Mouse (Mus musculus): ENCODE data around the gene Arsg. TPM values are rescaled to one million over a fixed set of nuclear protein-coding genes. Genes with fewer than 3 reads are reported as not detected.
A peak's percentile ranks its signal among the peaks of the same experiment; 100 is the strongest.

The Arsg gene
- total RNA-seq, 1 experiment from 2014 or later: 1.2 TPM

DNA sequence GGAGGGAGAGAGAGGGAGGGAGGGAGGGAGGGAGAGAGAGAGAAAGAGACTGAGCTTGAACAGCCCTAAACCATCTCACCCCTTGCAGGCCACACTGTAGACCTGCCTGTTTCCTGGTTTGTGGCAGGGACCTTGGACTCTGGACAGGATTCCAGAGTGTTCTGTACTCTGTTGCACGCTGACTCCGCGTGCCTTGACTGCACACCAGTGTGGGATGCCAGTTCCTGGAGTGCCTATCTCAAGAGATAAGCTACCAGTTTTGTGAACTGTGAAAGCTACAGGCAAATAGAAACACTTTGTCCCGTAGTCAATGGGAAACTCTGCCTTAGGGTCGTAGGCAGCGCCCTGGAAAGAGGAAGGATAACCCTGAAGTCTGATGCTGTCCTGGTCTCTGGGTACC, 83.0 kb downstream of the Arsg start:
- ATAC-seq (replicated peaks in 1 of 2; ENCODE audit: insufficient read depth in 1 of 2, low FRiP score in 2 of 2, low TSS enrichment in 1 of 2, low read depth in 1 of 2, poor library complexity in 2 of 2, severe bottlenecking in 2 of 2): no peak

DNA sequence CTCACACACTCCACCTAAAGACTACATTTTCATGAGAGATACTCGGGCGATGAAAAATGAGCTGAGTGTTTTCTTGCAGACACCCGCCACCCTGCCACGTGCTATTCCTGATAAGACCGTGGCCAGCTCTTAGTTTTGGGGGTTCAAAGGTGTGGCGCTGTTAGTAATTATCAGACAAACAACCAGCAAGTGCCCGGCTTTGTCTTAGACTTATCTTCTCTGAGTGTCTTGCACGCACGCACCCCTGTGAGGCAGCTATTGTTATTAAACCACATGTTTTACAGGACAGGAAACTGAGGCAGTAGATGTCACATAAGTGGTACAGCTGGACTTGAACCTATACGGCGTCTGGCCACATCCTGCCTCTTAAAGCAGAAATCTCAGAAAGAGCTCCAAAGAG, 84.2 kb downstream of the Arsg start:
- ATAC-seq (replicated peaks in 1 of 2; ENCODE audit: insufficient read depth in 1 of 2, low FRiP score in 2 of 2, low TSS enrichment in 1 of 2, low read depth in 1 of 2, poor library complexity in 2 of 2, severe bottlenecking in 2 of 2): peak in 1 of 2 experiments; percentile 20; a peak in 1 of 4 replicates

DNA sequence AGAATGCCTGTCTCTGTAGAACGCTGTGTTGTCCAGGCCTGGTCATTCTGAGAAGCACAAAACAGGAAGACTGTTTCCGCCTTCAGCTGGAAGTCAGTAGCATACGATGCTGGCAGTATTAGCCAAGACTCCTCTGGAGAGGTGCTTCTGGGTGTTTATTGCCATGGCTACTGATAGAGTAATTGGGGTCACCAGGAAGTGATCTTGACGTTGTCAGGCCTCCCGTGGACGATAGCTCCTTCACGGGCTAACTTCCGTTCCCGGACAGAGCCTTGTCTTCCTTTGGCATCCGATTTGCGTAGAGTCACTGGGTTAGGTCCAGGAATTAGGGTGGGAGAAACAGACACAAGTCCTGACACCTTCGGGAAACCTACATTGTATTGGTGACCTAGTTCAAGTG, 86.1 kb downstream of the Arsg start:
- no peak for ATAC-seq (replicated peaks in 1 of 2; ENCODE audit: insufficient read depth in 1 of 2, low FRiP score in 2 of 2, low TSS enrichment in 1 of 2, low read depth in 1 of 2, poor library complexity in 2 of 2, severe bottlenecking in 2 of 2)

DNA sequence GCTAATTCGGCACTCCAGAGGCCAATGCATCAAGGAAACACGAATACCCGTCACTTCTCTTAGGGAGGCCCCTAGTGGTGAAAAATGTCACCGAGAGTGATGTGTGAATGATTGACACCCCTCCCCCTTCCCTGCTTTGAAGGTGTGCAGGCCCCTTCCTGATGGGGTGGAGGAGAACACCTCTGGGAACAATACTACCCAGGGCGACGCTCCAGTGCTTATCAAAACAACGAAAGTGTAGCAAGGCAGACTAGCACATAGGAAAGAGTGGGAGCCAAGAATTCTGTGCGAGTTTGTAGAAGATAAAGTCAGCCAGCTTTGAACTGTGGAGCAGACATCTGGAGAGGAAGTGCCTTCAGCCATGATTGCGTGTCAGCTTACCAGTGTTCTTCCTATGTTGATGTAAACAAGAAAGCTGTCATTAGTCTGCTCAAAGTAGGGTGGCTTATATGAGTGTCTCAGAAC, 87.7 kb downstream of the Arsg start:
- peak; percentile 63 to 70 for ATAC-seq (replicated peaks in 1 of 2; ENCODE audit: insufficient read depth in 1 of 2, low FRiP score in 2 of 2, low TSS enrichment in 1 of 2, low read depth in 1 of 2, poor library complexity in 2 of 2, severe bottlenecking in 2 of 2)

DNA sequence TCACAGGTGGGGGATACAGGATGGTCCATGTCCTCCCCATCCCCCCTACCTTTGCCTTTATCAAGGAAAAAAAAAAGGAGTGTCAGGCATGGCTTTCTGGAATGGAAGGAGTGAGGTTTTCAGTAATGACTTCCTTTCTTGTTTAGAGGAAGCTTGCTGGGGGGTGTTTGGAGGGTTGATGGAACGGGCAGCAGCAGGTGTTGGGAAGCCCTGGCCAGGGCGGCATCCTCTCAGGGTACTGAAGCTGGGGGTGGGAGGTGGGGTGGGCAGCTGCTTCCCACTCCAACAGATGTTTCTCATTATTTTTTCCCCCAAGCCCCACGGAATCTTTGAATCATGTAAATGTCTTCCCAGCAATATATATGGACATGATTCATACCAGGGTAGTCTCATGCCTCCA, 88.3 kb downstream of the Arsg start:
- no peak for ATAC-seq (replicated peaks in 1 of 2; ENCODE audit: insufficient read depth in 1 of 2, low FRiP score in 2 of 2, low TSS enrichment in 1 of 2, low read depth in 1 of 2, poor library complexity in 2 of 2, severe bottlenecking in 2 of 2)

DNA sequence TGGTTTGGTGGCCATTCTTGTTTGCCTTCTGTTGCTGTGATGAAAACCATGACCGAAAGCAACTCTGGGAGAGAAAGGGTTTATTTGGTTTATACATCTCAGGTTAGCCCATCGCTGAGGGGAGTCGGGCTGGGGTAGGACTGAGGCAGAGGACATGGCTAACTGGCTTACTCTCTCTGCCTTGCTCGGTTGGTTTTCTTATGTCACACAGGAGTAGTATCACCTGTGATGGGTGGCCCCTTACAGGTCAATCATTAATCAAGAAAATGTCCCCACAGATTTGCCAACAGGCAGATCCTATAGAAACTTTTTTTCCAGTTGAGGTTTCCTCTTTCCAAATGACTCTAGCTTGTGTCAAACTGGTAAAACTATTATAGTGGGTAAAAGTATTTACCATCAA, 90.5 kb downstream of the Arsg start:
- no peak for ATAC-seq (replicated peaks in 1 of 2; ENCODE audit: insufficient read depth in 1 of 2, low FRiP score in 2 of 2, low TSS enrichment in 1 of 2, low read depth in 1 of 2, poor library complexity in 2 of 2, severe bottlenecking in 2 of 2)

DNA sequence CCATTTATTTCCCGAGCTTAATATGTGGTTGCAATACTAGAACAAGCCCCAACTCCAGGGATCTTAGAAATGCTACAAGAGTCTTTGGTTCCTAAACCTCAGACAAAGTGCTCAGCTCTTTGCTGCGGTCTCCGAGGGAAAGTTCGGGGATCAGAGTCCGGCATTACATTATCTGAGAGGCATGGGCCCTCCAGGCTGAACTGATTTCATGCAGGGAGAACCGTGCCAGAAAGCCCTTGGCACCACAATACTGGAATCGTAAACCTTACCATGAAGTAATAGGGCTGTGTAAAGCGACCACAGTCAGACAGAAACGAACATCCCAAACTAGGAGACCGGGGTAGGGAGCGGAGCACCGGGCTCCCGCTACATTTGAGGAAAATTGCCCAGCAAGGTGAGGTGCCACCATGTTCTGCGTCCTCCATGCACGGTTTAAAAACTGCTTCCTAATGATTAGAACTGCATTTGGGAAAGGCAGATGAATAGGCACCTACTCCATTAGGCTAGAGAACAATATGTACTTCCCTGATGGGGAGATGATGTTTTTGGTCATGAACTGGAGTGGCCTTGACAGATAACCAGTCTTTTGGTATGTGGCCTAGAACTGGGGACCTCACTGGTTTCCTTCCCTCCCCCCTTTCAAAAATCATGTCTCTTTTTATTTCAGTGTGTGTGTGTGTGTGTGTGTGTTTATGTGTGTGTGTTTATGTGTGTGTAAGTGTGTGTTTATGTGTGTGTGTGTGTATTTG, 91.5 kb downstream of the Arsg start:
- no peak for ATAC-seq (replicated peaks in 1 of 2; ENCODE audit: insufficient read depth in 1 of 2, low FRiP score in 2 of 2, low TSS enrichment in 1 of 2, low read depth in 1 of 2, poor library complexity in 2 of 2, severe bottlenecking in 2 of 2)

DNA sequence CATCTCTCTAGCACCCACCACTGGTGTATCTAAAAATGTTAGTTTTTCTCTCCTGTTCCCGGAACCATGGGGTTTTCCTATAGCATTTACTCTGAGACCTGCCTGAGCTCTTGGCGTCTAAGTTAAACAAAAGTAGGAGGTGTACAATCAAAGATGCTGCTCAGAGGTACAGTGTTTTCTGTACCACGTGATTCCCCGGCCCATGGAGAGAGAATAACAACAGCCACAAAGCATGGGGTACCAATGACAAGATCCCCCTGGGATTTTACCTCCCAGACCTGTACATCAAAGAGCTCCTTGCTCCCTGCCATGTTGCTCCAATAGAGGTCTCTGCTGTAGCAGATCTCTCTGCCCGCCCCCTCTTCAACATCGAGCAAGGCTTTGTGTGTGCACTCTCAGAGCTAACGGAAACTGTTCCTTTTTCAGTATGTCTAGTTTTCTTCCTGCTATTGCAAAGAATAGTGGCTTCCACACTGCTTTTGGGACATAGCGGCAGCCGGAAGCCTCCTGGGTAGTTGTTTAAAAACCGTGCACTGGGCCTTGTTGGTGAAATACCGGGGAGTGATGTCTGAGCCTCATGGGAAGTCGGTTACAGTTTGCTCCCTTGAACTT, 95.9 kb downstream of the Arsg start:
- ATAC-seq (replicated peaks in 1 of 2; ENCODE audit: insufficient read depth in 1 of 2, low FRiP score in 2 of 2, low TSS enrichment in 1 of 2, low read depth in 1 of 2, poor library complexity in 2 of 2, severe bottlenecking in 2 of 2): no peak

DNA sequence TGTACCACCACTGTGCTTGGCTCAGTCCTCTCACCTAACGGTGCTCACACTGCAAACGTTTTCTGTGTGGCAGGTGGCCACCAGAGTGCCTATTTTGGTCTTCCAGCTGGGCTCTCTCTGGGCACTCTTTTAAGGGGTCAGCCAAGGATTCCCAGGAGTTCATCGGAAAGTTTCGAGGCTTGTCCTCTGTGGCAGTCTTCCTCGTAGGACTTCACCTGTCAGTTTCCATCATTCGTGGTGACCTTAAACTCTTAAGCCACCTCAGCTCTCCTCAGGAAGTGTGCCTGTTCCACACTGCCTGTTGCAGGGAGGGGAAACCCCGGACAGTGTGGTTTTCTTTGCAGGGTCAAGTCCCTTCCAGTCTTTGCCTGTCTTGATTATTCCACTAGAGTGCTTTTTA, 96.6 kb downstream of the Arsg start:
- ATAC-seq (replicated peaks in 1 of 2; ENCODE audit: insufficient read depth in 1 of 2, low FRiP score in 2 of 2, low TSS enrichment in 1 of 2, low read depth in 1 of 2, poor library complexity in 2 of 2, severe bottlenecking in 2 of 2): no peak

DNA sequence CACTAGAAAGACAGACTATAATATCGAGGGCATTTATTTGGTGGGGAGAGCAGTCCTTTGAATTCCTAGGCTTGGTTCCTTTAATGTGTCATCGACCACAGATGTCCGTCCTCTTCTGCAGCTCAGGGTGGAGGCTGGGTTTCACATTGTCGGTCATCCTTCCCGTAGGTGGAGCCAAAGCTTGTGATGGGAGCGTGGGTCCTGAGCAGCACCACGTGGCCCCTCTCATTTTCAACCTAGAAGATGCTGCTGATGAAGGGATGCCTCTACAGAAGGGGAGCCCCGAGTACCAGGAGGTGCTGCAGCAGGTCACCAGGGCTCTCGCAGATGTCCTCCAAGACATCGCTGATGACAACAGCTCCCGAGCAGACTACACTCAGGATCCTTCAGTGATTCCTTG, 98.9 kb downstream of the Arsg start:
- no peak for ATAC-seq (replicated peaks in 1 of 2; ENCODE audit: insufficient read depth in 1 of 2, low FRiP score in 2 of 2, low TSS enrichment in 1 of 2, low read depth in 1 of 2, poor library complexity in 2 of 2, severe bottlenecking in 2 of 2)

DNA sequence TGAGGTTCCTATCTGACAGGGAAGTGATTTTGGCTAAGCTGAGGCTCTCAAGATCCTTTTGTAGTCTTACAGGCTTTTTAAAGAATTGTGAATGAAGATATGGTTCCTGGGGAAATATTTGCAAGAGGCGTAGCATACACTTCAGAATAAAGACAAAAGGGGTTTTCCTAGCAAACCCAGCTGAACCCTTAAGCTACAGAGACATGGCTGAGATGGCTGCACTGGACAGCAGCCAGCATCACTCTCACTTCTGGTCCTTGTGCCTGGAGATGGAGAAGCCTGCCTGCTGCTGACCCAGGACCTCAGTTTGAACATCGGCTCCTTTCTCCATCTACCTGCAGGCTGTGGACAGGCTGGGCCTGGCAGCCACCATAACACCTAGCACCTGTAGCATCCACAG, 101.4 kb downstream of the Arsg start:
- ATAC-seq (replicated peaks in 1 of 2; ENCODE audit: insufficient read depth in 1 of 2, low FRiP score in 2 of 2, low TSS enrichment in 1 of 2, low read depth in 1 of 2, poor library complexity in 2 of 2, severe bottlenecking in 2 of 2): no peak

DNA sequence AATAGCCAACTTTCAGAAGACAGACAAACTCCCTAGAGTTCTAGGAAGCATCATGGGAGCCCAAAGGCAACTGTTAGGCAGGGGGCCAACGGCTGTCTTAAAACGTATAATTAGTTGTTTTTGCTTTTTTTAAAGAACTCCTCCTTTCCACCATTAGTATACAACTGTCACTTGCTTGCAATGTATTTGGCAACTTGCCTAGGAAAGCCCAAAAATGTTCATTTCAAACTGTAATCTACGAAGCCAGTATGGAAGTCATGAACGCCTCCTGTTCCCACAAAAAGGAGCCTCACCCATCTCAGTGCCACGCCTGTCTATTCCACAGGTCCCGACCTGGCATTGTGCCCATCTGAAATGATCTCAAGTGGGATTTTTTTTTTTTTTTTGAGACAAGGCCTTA, 102.7 kb downstream of the Arsg start:
- ATAC-seq (replicated peaks in 1 of 2; ENCODE audit: insufficient read depth in 1 of 2, low FRiP score in 2 of 2, low TSS enrichment in 1 of 2, low read depth in 1 of 2, poor library complexity in 2 of 2, severe bottlenecking in 2 of 2): no peak

DNA sequence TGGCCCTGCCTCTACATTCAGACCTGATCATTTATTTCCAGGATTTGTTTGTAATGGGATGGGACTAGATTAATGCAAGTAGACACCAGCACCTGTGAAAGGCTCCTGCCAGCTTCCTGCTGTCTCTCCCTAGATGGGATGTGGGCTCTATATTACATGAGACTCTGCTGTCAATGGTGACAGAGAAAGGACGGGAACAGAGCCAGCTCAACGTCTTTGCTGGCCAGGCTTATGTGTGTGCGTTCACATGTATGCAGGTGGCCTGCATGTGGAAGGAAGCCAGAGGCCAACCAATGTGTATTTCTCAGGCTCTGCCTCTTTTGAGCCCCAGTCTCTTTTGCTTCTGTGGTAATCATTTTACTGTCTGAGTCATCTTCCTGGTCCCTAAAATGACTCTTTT, 105.4 kb downstream of the Arsg start:
- ATAC-seq (replicated peaks in 1 of 2; ENCODE audit: insufficient read depth in 1 of 2, low FRiP score in 2 of 2, low TSS enrichment in 1 of 2, low read depth in 1 of 2, poor library complexity in 2 of 2, severe bottlenecking in 2 of 2): no peak

DNA sequence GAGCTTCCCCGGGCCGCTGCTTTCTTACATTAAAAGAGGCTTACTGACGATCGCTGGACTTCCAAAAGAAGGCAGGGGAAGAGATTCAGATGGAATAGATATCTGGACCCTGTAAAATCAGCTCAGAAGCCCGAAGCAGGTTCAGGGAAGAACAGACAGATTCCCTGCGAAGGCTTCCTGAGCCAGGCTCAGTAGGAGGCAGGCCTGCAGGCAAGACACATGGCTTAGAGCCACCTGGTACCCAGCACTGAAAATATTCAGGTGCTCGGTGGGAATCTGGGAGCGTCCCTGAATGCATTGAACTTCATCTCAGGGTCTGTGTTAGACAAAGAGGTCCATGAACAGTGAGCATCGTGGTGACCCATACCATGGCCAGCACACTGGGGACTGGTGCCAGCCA, 106.8 kb downstream of the Arsg start:
- no peak for ATAC-seq (replicated peaks in 1 of 2; ENCODE audit: insufficient read depth in 1 of 2, low FRiP score in 2 of 2, low TSS enrichment in 1 of 2, low read depth in 1 of 2, poor library complexity in 2 of 2, severe bottlenecking in 2 of 2)

DNA sequence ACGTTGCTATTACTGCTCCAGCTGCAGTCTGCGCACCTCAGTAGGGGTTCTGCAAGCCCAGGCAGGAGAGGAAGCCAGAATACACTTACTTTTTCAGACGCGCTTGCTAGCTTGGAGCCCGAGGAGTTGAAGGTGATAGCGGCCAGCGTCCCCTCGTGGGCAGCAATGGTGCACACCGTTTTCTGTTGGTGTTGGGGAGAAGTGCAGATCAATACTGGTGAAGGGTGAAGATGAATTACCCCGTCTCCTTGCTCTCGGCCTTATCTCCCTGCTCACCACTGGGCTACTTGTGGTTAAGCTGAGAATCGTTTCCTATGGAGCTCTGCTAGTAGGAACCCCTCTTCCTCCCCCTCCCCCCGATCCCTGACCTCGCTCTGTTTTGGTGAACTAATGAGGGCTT, 110.8 kb downstream of the Arsg start:
- ATAC-seq (replicated peaks in 1 of 2; ENCODE audit: insufficient read depth in 1 of 2, low FRiP score in 2 of 2, low TSS enrichment in 1 of 2, low read depth in 1 of 2, poor library complexity in 2 of 2, severe bottlenecking in 2 of 2): no peak

DNA sequence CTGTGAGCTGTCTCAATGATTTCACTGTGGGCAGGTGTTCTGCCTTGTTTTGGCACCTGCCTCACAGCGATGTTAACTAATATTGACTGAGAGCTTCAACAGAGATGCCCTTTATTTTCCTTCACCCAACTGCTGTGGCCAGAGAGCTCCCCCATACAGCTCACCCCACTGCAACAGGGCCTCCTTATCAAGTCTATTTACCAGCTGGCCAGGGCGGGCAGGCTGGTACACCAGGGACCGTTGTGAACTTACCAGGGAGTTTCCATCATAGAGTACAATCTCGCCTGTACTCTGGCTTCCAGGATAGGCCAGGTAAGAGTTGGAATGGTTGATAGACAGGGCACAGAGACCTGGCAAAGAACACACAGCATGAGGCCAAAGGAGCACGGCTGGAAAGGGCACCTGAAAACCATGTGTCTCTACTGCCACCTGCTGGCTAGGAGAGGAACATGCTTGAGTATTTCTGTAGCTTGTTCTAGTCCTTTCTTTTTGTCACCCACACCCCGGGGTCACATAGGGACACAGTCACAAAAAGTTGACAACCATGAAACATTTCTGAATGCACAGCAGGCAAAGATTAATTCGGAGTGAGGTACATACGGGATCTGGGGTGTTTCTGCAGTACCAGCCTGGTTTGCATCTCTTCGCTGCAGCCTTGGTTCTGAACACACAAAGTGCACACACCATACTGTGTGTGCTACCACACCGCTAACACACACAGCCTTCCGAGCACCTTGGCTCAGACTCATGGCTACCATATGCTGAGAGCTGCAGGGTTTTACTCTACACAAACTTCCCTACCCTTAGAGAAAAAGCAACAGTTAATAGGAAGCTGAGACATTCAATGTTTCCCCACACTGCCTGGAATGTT, 111.9 kb downstream of the Arsg start:
- ATAC-seq (replicated peaks in 1 of 2; ENCODE audit: insufficient read depth in 1 of 2, low FRiP score in 2 of 2, low TSS enrichment in 1 of 2, low read depth in 1 of 2, poor library complexity in 2 of 2, severe bottlenecking in 2 of 2): peak; percentile 48 to 65

DNA sequence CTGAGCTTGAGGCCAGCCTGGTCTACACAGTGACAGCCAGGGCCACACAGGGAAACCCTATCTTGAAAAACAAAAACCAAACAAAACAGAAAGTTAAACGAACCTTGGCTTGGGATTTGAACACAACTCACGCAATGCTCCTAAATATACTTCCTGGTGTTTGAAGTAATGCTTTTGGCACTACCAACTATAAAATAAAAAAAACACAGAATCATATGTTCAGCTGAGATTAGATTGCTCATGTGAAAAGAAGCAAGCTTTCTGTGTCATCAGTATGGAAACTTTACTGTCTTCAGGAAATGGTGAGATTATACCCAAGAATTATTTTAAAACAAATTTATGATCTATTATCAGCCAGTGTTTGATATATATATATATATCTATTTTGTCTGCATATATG, 113.2 kb downstream of the Arsg start:
- no peak for ATAC-seq (replicated peaks in 1 of 2; ENCODE audit: insufficient read depth in 1 of 2, low FRiP score in 2 of 2, low TSS enrichment in 1 of 2, low read depth in 1 of 2, poor library complexity in 2 of 2, severe bottlenecking in 2 of 2)

DNA sequence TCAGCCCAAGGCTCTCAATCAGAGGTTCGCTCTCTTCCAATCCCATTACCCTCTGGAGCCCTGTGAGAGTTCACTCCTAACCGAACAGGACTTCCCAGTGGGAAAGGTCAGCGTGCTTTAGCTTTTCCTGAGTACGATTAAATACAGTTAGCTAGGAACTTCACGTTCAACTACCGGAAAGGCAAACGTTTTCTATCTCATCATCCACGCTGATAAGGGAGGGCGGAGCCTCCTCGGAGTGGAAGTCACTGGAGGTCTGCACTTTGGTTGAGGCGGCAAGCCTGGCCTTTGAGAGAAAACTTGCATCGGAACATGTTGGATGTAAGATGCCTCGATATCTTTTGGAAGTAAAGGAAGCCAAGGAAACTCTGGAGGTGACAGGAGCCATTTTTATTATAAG, 113.8 kb downstream of the Arsg start:
- no peak for ATAC-seq (replicated peaks in 1 of 2; ENCODE audit: insufficient read depth in 1 of 2, low FRiP score in 2 of 2, low TSS enrichment in 1 of 2, low read depth in 1 of 2, poor library complexity in 2 of 2, severe bottlenecking in 2 of 2)

Data from hematopoietic stem cell, adult 5-6 weeks (primary cell).